Mouse (Mus musculus) kidney, embryonic 14.5 days (tissue): ENCODE data around the gene Mgat5. TPM values are rescaled to one million over a fixed set of nuclear protein-coding genes. Genes with fewer than 3 reads are reported as not detected.

ENCODE experiments used
- ATAC-seq: fragments of 200-750 bp; cut with Nextera tagmentation; 2 replicates; pipeline ENCODE4 v1.8.0; 2017; ENCODE audit warnings: moderate number of reproducible peaks, mild to moderate bottlenecking, moderate TSS enrichment, moderate library complexity; ENCODE audit not compliant: low FRiP score, low TSS enrichment
- H3K27ac ChIP-seq: fragments of 300-500 bp; sonication (generic); 2 replicates; pipeline ENCODE4 v1.5.1; 2014; ENCODE audit warnings: low read depth, mild to moderate bottlenecking, low read length, moderate library complexity, mixed read lengths
- H3K27me3 ChIP-seq: fragments of 300-500 bp; sonication (generic); 2 replicates; pipeline ENCODE4 v1.6.1; 2014; ENCODE audit warnings: mild to moderate bottlenecking, low read length; ENCODE audit not compliant: control insufficient read depth, insufficient read depth
- H3K36me3 ChIP-seq: fragments of 300-500 bp; sonication (generic); 2 replicates; pipeline ENCODE4 v1.6.1; 2014; ENCODE audit warnings: low read length, mixed read lengths; ENCODE audit not compliant: control insufficient read depth, insufficient read depth
- H3K4me1 ChIP-seq: fragments of 300-500 bp; sonication (generic); 2 replicates; pipeline ENCODE4 v1.6.1; 2014; ENCODE audit warnings: low read length, mixed read lengths; ENCODE audit not compliant: control insufficient read depth, insufficient read depth
- H3K4me2 ChIP-seq: fragments of 300-500 bp; sonication (generic); replicated peaks from 2 replicates; pipeline ENCODE4 v1.6.1; 2014; ENCODE audit warnings: low read depth, mild to moderate bottlenecking, low read length
- H3K4me3 ChIP-seq: fragments of 300-500 bp; sonication (generic); 2 replicates; pipeline ENCODE4 v1.5.1; 2014; ENCODE audit warnings: mild to moderate bottlenecking, low read length
- H3K9ac ChIP-seq: fragments of 300-500 bp; sonication (generic); 2 replicates; pipeline ENCODE4 v1.6.1; 2014; ENCODE audit warnings: low read depth, mild to moderate bottlenecking, low read length, moderate library complexity
- H3K9me3 ChIP-seq: fragments of 300-500 bp; sonication (generic); 2 replicates; pipeline ENCODE4 v1.6.1; 2016; ENCODE audit warnings: low read length; ENCODE audit not compliant: control insufficient read depth
- WGBS: fragments of 180-500 bp; shearing (Covaris S2); extraction: QIAGEN DNeasy Blood & Tissue Kit; methylation state at CpG from one replicate; pipeline ENCODE4 v1.1.7; 2014; 5-methylcytosine and 5-hydroxymethylcytosine counted together
- polyA plus RNA-seq: library from polyadenylated mRNA; unstranded; fragments of >200 nt; fragmentation: Nextera tagmentation; extraction: Ambion mirVana; gene quantifications from 2 replicates; pipeline ENCODE4 v1.2.1, GENCODE M21; 2014

Mgat5 gene
- polyA plus RNA-seq, 1 experiment from 2014 or later, result 11.0 TPM

DNA sequence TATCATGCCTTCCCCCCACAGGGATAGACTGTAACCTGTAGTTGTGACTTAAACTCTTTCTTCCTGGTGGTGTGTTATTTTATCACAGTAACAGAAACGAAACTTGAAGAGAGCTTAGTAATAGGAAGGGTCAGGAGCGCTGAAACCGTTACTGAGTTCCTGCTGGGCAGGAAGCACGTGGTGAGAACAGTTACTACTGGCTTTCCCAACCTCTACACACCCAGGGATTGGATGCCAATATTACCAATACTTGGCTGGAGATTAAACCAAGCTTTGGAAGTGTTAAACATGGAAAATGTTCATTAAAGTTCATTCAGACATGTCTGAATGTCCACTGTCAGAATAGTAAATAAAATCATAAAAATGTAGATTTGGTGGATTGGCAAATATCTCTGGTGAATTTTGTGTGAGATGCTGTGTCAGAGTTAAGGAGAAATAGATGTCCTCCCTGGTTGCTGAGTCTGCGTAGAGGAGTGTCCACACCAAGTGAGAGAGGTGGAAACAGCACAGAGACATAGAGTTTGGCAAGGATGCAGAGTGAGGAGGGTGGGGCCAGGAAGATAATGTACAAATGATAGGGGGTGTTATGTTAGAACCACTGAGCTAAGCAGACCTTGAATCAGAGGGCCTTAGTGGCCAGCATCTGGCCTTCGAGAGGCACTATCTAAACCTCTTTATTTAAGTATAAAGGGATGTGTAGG, 38.2 kb downstream of the Mgat5 start:
- Histone ChIP-seq H3K4me3 (no peak overlapping the region), H3K27ac (no peak overlapping the region), H3K4me1 (peaks cover 10% of the 10 kb centered on the region), H3K4me2 (no peak overlapping the region), H3K27me3 (no peaks in the 10 kb centered on the region), H3K9ac (no peak overlapping the region), H3K9me3 (no peaks in the 10 kb centered on the region), H3K36me3 (no peaks in the 10 kb centered on the region)
- no peak for ATAC-seq
- WGBS, result 66% methylated on average over 6 of the region's 6 CpGs

DNA sequence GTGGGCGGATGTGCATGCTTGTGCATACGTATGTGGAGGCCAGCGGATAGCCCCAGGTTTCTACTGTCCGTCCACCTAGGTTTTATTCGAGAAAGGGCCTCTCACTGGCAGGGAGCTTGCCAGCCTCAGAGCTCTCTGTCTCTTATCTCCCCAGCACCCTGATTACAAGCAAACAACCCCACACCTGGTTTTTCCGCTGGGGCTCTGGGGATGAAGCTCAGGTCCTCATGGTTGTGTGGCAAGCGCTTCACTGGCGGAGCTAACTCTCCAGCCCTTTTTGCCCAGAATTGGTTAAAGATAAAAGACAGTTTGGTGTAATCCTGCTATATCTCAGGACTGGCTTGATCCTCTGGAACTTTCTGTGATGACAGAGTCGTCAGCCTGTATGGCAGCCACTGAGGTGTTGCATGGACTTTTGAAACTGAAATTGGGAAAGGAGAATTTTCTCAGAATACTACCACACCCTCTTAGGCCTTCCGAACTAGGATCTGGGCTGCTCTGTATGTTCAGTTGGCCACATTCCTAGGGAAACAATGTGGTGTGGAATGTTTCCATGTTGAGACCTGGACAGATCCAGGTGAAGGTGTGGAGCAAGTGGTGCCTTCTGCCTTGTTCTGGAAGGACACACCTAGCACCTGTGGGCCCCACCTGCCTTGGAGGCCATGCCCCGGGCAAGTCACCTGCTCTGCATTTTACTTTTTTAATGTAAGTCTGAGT, 39.4 kb downstream of the Mgat5 start:
- no peak overlapping the region for H3K27ac ChIP-seq
- H3K4me1 ChIP-seq, result peaks cover 4% of the 10 kb centered on the region; the same call in 1 of the 2 replicates
- 83% methylated on average over 11 of the region's 11 CpGs for WGBS
- H3K9me3 ChIP-seq, result no peaks in the 10 kb centered on the region
- H3K4me3 ChIP-seq, result no peak overlapping the region
- H3K4me2 ChIP-seq, result no peak overlapping the region
- ATAC-seq, result no peak
- no peaks in the 10 kb centered on the region for H3K36me3 ChIP-seq
- H3K27me3 ChIP-seq, result no peaks in the 10 kb centered on the region
- H3K9ac ChIP-seq, result no peak overlapping the region

- Histone ChIP-seq H3K9ac (no peak overlapping the region), H3K4me3 (no peak overlapping the region), H3K27ac (no peak overlapping the region), H3K36me3 (no peaks in the 10 kb centered on the region), H3K27me3 (no peaks in the 10 kb centered on the region), H3K4me2 (no peak overlapping the region), H3K9me3 (no peaks in the 10 kb centered on the region), H3K4me1 (no peaks in the 10 kb centered on the region)
- no peak for ATAC-seq
- 86% methylated on average over 6 of the region's 6 CpGs for WGBS
Observed at GRCm38 (mm10) chr1:127246158-127246557, 41.3 kb downstream of the Mgat5 start.

- H3K4me1 ChIP-seq, result no peaks in the 10 kb centered on the region
- no peak overlapping the region for H3K4me3 ChIP-seq
- no peak overlapping the region for H3K4me2 ChIP-seq
- WGBS, result 71% methylated on average over 1 of the region's 1 CpGs
- ATAC-seq, result no peak
- no peak overlapping the region for H3K27ac ChIP-seq
- no peaks in the 10 kb centered on the region for H3K36me3 ChIP-seq
- no peak overlapping the region for H3K9ac ChIP-seq
- H3K9me3 ChIP-seq, result no peaks in the 10 kb centered on the region
- H3K27me3 ChIP-seq, result no peaks in the 10 kb centered on the region
Observed at GRCm38 (mm10) chr1:127248433-127248832, 43.6 kb downstream of the Mgat5 start.

GRCm38 (mm10) chr1:127249621-127250020, 44.8 kb downstream of the Mgat5 start:
- ATAC-seq, result no peak
- Histone ChIP-seq H3K9me3 (no peaks in the 10 kb centered on the region), H3K27ac (no peak overlapping the region), H3K27me3 (no peaks in the 10 kb centered on the region), H3K4me2 (no peak overlapping the region), H3K4me3 (no peak overlapping the region), H3K36me3 (no peaks in the 10 kb centered on the region), H3K4me1 (no peaks in the 10 kb centered on the region), H3K9ac (no peak overlapping the region)

GRCm38 (mm10) chr1:127250313-127250712, 45.5 kb downstream of the Mgat5 start:
- H3K27me3 ChIP-seq, result no peaks in the 10 kb centered on the region
- no peak overlapping the region for H3K27ac ChIP-seq
- no peak overlapping the region for H3K4me2 ChIP-seq
- H3K4me1 ChIP-seq, result no peaks in the 10 kb centered on the region
- H3K9me3 ChIP-seq, result no peaks in the 10 kb centered on the region
- H3K9ac ChIP-seq, result no peak overlapping the region
- H3K4me3 ChIP-seq, result no peak overlapping the region
- H3K36me3 ChIP-seq, result no peaks in the 10 kb centered on the region; the same call in 1 of the 2 replicates
- ATAC-seq, result no peak

GRCm38 (mm10) chr1:127251751-127252150, 46.9 kb downstream of the Mgat5 start:
- no peaks in the 10 kb centered on the region for H3K27me3 ChIP-seq
- H3K4me1 ChIP-seq, result no peaks in the 10 kb centered on the region
- no peak overlapping the region for H3K9ac ChIP-seq
- 81% methylated on average over 7 of the region's 7 CpGs for WGBS
- H3K27ac ChIP-seq, result no peak overlapping the region
- no peak overlapping the region for H3K4me3 ChIP-seq
- H3K4me2 ChIP-seq, result no peak overlapping the region
- no peaks in the 10 kb centered on the region; the same call in 1 of the 2 replicates for H3K36me3 ChIP-seq
- no peak for ATAC-seq
- H3K9me3 ChIP-seq, result no peaks in the 10 kb centered on the region

DNA sequence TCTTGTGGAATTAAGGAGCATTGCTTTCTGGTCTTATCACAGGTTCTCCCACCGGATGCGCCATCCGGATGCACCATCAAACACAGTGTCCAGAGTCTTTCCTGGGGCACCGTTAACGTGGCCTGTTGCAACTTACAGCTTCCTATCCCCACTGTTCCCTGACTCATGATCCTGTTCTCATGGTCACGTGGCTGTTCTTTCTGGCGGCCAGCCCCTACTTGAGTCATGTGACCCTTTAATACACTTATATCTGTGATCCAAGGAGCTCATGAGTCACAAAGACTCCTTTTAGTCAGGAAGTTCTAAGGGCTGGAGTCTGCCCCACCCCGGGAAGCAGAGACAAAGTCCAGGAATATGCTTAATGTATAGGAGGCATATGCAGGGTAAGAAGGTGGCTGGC, 52.2 kb downstream of the Mgat5 start:
- no peaks in the 10 kb centered on the region; the same call in 1 of the 2 replicates for H3K36me3 ChIP-seq
- no peaks in the 10 kb centered on the region for H3K9me3 ChIP-seq
- WGBS, result 93% methylated on average over 8 of the region's 8 CpGs
- H3K4me2 ChIP-seq, result no peak overlapping the region
- no peak overlapping the region for H3K4me3 ChIP-seq
- no peak overlapping the region for H3K9ac ChIP-seq
- no peak overlapping the region for H3K27ac ChIP-seq
- ATAC-seq, result no peak
- H3K27me3 ChIP-seq, result no peaks in the 10 kb centered on the region
- H3K4me1 ChIP-seq, result 0 out of 2 replicates have a peak, but pooled peaks cover 13% of the 10 kb centered on the region

- 78% methylated on average over 4 of the region's 4 CpGs for WGBS
- Histone ChIP-seq H3K4me2 (no peak overlapping the region), H3K4me3 (no peak overlapping the region), H3K27me3 (no peaks in the 10 kb centered on the region), H3K27ac (no peak overlapping the region), H3K36me3 (no peaks in the 10 kb centered on the region; the same call in 1 of the 2 replicates), H3K9ac (no peak overlapping the region), H3K4me1 (0 out of 2 replicates have a peak, but pooled peaks cover 13% of the 10 kb centered on the region), H3K9me3 (no peaks in the 10 kb centered on the region)
- ATAC-seq, result no peak
Observed at GRCm38 (mm10) chr1:127259669-127260068, 54.9 kb downstream of the Mgat5 start.
